Mouse (Mus musculus) cerebellum, adult 2 months (tissue): ENCODE data around the gene Atg4d. TPM values are rescaled to one million over a fixed set of nuclear protein-coding genes. Genes with fewer than 3 reads are reported as not detected.

Source experiments
- DNase-seq, 2 experiments: peaks; one replicate each; pipeline ENCODE4 v3.0.0; 2021
- H3K27ac ChIP-seq: fragments of 200-500 bp; 2 replicates; pipeline ENCODE4 v1.5.1; 2012; ENCODE audit warnings: low read length, control low read depth, inconsistent platforms; ENCODE audit not compliant: insufficient read depth
- H3K27me3 ChIP-seq: fragments of 200-500 bp; 2 replicates; pipeline ENCODE4 v1.6.1; 2012; ENCODE audit warnings: inconsistent platforms, mild to moderate bottlenecking, low read length, moderate library complexity; ENCODE audit not compliant: control insufficient read depth, insufficient read depth
- H3K4me1 ChIP-seq: fragments of 200-500 bp; 2 replicates; pipeline ENCODE4 v1.6.1; 2011; ENCODE audit warnings: low read length; ENCODE audit not compliant: control insufficient read depth, insufficient read depth
- H3K4me3 ChIP-seq: fragments of 200-500 bp; replicated peaks from 2 replicates; pipeline ENCODE3; 2011; ENCODE audit warnings: mild to moderate bottlenecking, low read depth, low read length, control low read depth; ENCODE audit not compliant: insufficient read depth
- CTCF ChIP-seq: fragments of 200-500 bp; IDR thresholded peaks from 2 replicates; pipeline ENCODE4 v1.5.1; 2011; ENCODE audit warnings: low read depth, mild to moderate bottlenecking, control low read depth, low read length, moderate library complexity, borderline replicate concordance; ENCODE audit not compliant: insufficient read depth
- POLR2A ChIP-seq: fragments of 200-500 bp; IDR thresholded peaks from 2 replicates; pipeline ENCODE4 v1.6.1; 2011; ENCODE audit warnings: low read length, control low read depth, borderline replicate concordance; ENCODE audit not compliant: insufficient read depth
- WGBS: fragments of 180-500 bp; shearing (Covaris S2); methylation state at CpG from one replicate; pipeline ENCODE4 v1.1.7; 2018; 5-methylcytosine and 5-hydroxymethylcytosine counted together
- polyA plus RNA-seq: library from polyadenylated mRNA; depleted of rRNA; stranded (reverse); fragments of >200 nt; gene quantifications from 2 replicates; pipeline ENCODE4 v1.2.3, GENCODE M21; 2012

The Atg4d gene
- polyA plus RNA-seq, 1 experiment, result 72.4 TPM

DNA sequence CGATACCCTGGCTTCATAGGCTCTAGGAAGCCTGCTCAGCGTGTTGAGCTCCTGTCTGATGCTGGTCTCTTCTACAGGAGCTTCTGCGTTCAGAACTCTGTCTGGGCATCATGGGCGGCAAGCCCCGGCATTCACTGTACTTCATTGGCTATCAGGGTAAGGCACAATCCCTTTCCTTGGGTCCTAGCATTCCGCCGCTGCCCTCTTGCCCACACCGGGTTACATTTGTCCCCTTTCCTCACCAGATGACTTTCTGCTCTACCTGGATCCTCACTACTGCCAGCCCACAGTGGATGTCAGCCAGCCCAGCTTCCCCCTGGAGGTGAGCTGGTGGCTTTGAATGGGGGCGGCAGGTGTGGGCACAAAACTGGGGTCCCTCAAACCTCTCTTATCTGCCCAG is 7.3 kb downstream of the Atg4d start:
- no peaks in the 10 kb centered on the region for H3K4me1 ChIP-seq
- H3K4me3 ChIP-seq, result no peak overlapping the region
- DNase-seq, result no peak
- H3K27me3 ChIP-seq, result no peaks in the 10 kb centered on the region
- H3K27ac ChIP-seq, result no peak overlapping the region
- WGBS, result 86% methylated on average over 9 of the region's 9 CpGs
- no peak for TF ChIP-seq POLR2A
- TF ChIP-seq CTCF, result no peak

- WGBS, result 79% methylated on average over 8 of the region's 8 CpGs
These were observed 8.0 kb downstream of the Atg4d start for GRCm38 (mm10) chr9:21273094-21273493.

DNA sequence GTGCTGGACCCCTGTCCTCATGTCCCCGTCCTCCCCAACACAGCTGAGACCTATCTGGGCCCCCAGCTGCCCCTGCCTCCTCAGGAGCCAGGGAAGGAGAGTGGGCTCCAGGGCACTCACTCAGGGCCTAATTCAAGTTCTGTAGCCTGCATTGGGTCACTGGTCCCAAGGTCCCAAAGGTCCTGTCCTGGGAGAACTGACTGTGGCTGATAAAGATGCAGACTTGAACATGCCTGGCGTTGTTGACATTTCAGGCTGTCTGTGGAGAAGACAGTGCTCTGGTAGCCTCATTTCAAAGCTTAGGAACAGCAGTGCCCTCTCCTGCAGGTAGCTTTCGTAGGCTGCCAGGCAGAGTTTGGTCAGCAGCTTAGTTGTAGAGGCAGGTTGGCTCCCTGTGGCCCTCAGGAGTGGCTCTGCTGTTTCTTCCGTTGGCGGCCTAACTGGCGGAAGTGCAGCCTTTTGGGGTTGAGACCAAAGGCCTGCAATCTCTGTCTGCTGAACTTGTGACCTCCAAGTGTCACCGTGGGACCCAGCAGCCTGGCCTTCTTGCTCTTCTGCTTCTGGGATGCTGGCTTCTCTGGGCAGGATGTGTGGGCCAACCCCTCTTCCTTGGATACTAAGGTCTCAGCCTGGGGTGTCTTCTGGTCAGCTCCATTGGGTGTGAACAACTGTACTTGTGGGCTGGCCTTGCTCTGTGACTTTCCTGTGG is 8.6 kb downstream of the Atg4d start:
- no peak overlapping the region for H3K4me3 ChIP-seq
- DNase-seq, result no peak
- H3K27ac ChIP-seq, result no peak overlapping the region
- H3K4me1 ChIP-seq, result no peaks in the 10 kb centered on the region
- TF ChIP-seq POLR2A (no peak), CTCF (no peak)
- no peaks in the 10 kb centered on the region for H3K27me3 ChIP-seq
- 63% methylated on average over 7 of the region's 7 CpGs for WGBS

More at GRCm38 (mm10) chr9:21273094-21273493, 8.0 kb downstream of the Atg4d start:
- Histone ChIP-seq H3K4me3 (no peak overlapping the region), H3K27me3 (no peaks in the 10 kb centered on the region), H3K4me1 (no peaks in the 10 kb centered on the region), H3K27ac (no peak overlapping the region)
- no peak for TF ChIP-seq CTCF
- TF ChIP-seq POLR2A, result no peak
- DNase-seq, result no peak

DNA sequence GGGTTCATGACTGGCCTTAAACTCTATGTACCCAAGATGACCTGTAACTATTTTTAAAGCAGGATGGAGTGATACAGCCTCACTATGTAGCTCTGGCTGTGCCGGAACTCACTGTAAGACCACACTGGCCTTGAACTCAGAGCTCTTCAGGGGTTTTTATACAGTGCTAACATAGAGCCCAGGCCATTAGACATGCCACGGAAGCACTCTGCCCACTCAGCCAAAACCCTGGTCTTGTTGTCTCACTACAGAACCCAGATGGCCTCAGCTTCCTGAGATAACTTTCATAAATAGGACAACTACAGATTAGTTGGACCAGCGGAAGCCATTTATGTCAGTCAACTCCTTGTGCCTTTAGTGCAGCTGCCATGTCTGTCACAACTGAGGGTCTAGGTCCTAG is 9.2 kb downstream of the Atg4d start:
- no peak overlapping the region for H3K4me3 ChIP-seq
- TF ChIP-seq POLR2A (no peak), CTCF (no peak)
- H3K27ac ChIP-seq, result no peak overlapping the region
- no peaks in the 10 kb centered on the region for H3K27me3 ChIP-seq
- H3K4me1 ChIP-seq, result no peaks in the 10 kb centered on the region
- 85% methylated on average over 3 of the region's 3 CpGs for WGBS
- no peak for DNase-seq

DNA sequence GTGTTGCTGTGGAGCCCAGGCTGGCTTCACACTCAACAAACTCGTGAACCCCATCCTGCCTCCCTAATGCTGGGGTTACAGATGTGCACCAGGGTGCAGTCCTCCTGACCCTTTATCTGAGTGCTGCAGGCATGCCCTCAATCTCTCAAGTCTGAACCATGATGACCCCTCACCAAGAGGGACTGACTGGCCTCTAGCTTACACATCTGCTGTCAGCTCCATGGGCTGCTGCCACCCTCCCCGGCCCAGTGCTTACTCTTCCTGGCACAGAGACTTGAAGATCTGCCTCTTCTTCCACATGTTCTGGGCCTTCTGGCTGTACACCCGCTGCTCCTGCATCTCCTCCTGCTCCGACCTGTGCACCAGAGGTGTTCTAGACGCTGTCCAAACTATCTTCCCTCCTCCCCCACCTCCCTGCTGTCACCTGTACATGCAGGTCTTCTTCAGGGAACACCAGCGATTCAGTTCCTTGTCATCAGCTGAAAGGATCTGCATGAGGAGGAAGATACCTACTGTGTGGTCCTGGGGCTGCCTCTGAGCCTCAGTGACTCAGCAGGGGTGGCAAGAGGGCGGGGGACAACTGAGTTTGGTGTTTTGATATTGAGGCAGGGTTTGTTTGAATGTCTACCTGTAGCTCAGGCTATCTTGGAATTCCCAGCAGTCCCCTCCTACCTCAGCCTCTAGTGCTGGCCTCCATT is 10.1 kb downstream of the Atg4d start:
- H3K4me1 ChIP-seq, result no peaks in the 10 kb centered on the region
- H3K27me3 ChIP-seq, result no peaks in the 10 kb centered on the region
- H3K27ac ChIP-seq, result no peak overlapping the region
- H3K4me3 ChIP-seq, result no peak overlapping the region
- DNase-seq, result no peak
- WGBS, result 70% methylated on average over 7 of the region's 7 CpGs
- TF ChIP-seq POLR2A (no peak), CTCF (no peak)

- 86% methylated on average over 12 of the region's 12 CpGs for WGBS
- no peaks in the 10 kb centered on the region for H3K4me1 ChIP-seq
These were observed 10.6 kb downstream of the Atg4d start for GRCm38 (mm10) chr9:21275727-21276126.

GRCm38 (mm10) chr9:21276307-21276706 is 11.2 kb downstream of the Atg4d start:
- Histone ChIP-seq H3K4me3 (no peak overlapping the region), H3K27me3 (no peaks in the 10 kb centered on the region), H3K27ac (no peak overlapping the region), H3K4me1 (no peaks in the 10 kb centered on the region)
- no peak for DNase-seq
- 71% methylated on average over 8 of the region's 8 CpGs for WGBS
- TF ChIP-seq CTCF (no peak), POLR2A (no peak)

More at GRCm38 (mm10) chr9:21275727-21276126, 10.6 kb downstream of the Atg4d start:
- no peak overlapping the region for H3K4me3 ChIP-seq
- no peak for DNase-seq
- no peaks in the 10 kb centered on the region for H3K27me3 ChIP-seq
- H3K27ac ChIP-seq, result no peak overlapping the region
- TF ChIP-seq POLR2A (no peak), CTCF (no peak)

GRCm38 (mm10) chr9:21277776-21278175 is 12.7 kb downstream of the Atg4d start:
- peak in 1 of 2 experiments; percentile 16 for DNase-seq
- no peak for TF ChIP-seq POLR2A
- no peak for TF ChIP-seq CTCF
- 88% methylated on average over 5 of the region's 5 CpGs for WGBS
- H3K4me3 ChIP-seq, result no peak overlapping the region
- no peak overlapping the region for H3K27ac ChIP-seq
- H3K4me1 ChIP-seq, result no peaks in the 10 kb centered on the region
- no peaks in the 10 kb centered on the region for H3K27me3 ChIP-seq
